Comparison of ENCODE assay signal across 1 mouse cellular context in the genomic region with DNA sequence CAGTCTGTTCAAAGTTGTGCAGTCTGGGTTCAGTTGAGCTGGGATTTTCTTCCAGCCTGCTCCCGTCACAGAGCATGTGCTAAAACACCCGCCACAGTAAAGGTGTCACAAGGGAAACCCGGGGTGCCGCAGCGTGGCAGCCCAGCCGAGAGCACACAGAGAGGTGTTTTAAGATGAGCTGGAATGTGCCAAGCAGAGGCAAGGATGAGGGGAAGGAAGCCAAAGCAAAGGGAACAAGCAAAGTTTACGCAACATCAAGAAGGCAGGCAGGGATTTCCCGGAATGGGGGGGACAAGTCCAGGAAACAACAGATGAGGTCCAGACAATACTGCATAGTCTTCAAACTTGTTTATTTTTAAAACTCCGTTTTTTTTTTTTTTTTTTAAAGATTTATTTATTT.
TF ChIP-seq lines count a peak whose summit lies in the region.

No protein-coding gene starts in this region.

TF ChIP-seq in MEL, 35 proteins besides CTCF, POLR2A, EP300 and RAD21 (continued from another document):
- TF ChIP-seq KAT2A (conservative IDR thresholded peaks at IDR 0.05; ENCODE audit: low read depth, low read length) (no peak), ZC3H11A (IDR thresholded peaks at IDR 0.05; ENCODE audit: low read depth, low read length) (no peak), CHD1 (IDR thresholded peaks at IDR 0.05; ENCODE audit: low read depth, low read length) (no peak), USF1 (IDR thresholded peaks at IDR 0.05; ENCODE audit: low read depth, low read length) (no peak), MYB (IDR thresholded peaks at IDR 0.05; ENCODE audit: low read depth, low read length) (no peak)
